Mouse (Mus musculus): ENCODE measurements around the gene Smarce1.
"Not testable (repeated sequence)": the region's sequence is repeated elsewhere in the genome, so short reads cannot be mapped to it uniquely, and the experiment has no call there.

Smarce1 gene

DNA sequence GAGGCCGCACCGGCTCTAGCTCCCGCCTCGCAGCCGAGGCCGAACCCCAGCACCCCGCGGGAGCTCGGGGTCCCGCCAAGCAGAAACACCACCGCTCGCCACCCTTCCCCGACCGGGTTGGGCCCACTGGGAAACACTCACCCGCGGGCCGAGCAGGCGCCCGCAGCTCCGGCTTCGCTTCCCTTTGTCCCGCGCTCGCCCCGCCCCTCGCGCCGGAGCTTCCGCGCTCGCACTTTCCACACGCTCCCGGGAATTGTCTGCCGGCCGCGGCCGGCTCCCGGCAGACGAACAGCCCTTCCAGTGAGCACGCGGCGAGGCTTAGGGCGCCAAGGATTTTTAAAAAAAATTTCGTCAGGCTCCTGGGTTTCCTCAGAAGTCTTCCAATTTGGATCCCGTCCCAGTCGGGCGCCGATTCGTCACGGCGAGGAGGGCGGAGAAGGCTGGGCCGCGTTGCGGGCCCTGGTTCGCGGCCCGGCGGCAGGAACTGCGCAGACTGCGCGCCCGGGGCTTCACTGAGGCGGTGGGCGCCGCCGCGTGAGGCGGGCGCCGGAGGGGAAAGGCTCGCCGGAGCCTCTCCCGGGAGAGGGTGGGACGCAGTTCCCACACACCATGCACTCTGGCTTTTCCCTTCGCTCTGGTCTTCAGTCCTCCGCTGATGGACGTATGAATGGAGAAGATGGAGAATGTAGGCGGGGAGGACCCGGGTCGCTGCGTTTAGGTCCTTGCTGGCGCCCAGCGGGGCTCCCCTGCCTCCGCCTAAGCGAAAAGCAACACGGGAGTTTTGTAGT lies at the start of gene Smarce1:
TSS of gene Smarce1 (minus strand) at position 757 of the 788 bp plus-strand sequence.
- DNase-seq (ENCODE audit: extremely low spot score, low read depth, low spot score): no peak

DNA sequence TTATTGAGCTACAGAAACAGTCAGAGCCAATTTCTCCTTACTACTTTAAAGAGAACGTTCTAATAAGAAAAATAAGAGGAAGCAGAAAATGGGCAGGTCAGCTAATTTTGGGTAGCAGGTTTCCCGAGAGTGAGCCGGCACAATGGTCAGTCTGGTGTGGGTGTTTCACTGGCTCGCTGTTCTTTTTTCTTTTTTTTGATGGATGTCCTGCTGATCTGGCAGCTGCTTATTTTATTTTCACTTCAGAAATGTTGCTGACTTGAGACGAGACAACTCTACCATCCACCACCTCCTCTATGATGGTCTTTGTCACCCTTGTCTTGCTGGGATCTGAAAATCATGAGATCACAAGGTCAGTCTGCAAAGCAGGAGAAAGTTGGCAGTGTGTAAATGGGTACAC lies 49.2 kb upstream of the Smarce1 start:
- DNase-seq (ENCODE audit: extremely low spot score, low read depth, low spot score): no peak

DNA sequence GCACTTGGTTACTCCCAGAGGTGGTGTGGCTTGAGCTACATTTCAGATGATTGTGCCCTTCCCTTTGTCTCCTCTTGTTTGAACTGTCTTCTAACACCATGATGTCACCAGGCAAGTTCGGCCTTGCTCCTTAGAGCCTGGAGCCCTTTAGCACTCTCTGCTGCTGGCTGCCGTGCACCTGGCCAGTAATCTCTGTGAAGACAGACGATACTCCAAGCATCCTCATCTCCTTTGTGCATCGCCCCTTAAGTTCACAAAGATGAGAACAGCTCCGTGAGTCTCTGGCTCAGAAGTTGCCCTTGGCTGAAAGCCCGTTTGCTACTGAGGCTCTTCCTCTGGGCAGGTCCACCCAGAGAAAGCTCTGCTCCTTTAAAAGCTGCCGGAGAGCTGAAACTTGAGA lies 46.0 kb upstream of the Smarce1 start:
- DNase-seq (ENCODE audit: extremely low spot score, low read depth, low spot score): no peak

DNA sequence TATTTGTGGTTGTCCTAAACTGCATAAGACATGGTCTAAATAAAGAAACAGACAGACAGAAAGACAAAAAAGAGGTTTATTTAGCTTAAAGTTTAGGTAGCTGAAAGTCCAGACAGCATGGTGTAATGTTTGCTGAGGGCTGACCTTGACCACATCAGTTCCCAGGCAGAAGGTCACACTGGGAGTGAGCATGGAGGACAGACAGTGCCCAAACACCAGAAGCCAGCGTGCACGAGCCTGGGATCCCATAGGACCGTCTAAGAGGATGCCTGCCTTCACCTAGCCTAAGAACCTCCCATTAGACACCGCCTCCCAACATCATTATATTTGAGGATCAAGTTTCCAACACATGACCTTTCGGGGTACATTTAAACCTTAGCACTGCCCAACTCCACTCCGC lies 44.8 kb upstream of the Smarce1 start:
- no peak for DNase-seq (ENCODE audit: extremely low spot score, low read depth, low spot score)

DNA sequence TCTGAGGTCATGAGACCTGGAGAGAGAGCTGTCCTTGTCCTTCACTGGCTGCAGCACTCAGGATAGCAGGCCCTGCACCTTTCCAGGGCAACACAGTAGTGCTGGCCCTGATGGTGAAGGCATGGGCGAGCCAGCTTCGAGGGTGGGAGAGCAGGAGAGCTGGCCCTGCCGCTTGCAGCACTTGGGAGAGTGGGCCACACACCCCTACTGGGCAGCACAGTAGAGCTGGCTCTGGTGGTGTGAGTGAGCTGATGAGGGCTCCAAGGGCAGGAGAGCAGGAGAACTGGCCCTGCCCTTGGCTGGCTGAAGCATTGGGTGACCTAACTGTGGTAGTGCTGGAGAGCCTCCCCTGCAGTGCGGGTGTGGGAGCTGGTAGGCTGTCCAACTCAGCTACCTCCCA lies 41.9 kb upstream of the Smarce1 start:
- DNase-seq (ENCODE audit: extremely low spot score, low read depth, low spot score): no peak

DNA sequence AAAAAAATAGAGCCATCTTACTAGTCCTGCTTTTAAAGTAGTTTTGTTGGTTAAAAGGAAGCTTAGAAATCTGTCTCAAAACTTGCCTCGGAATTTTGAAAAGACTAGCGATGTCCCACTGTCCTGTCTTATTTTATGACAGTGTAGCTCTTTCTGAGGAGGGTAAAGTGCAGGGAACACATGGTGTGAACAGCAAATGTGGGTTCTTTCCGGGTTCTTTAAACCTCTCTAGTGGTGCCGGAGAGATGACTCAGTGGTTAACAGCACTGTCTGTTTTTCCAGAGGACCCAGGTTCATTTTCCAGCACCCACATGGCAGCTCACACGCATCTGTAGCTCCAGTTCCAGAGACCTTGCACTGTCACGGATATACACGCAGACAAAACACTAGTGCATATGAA lies 38.4 kb upstream of the Smarce1 start:
- DNase-seq (ENCODE audit: extremely low spot score, low read depth, low spot score): no peak

DNA sequence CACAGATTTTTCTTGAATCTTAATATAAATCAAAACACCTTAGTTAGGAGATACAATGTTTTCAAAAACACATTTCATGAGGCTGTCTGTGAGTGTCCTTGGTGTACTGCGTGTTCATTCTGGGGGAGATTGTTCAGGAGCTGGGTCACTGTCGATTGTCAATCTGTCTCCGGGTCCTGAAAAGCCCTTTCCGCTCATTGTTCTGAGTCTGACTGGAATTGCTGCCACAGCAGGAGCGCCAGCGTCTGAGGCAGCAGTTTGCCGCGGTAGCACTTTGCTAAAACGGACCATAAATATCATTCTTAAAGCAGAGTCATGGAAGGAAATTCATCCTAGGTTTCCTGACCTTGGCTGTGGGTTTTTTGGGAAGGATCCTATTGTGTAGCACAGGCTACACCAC lies 35.0 kb upstream of the Smarce1 start:
- no peak for DNase-seq (ENCODE audit: extremely low spot score, low read depth, low spot score)

DNA sequence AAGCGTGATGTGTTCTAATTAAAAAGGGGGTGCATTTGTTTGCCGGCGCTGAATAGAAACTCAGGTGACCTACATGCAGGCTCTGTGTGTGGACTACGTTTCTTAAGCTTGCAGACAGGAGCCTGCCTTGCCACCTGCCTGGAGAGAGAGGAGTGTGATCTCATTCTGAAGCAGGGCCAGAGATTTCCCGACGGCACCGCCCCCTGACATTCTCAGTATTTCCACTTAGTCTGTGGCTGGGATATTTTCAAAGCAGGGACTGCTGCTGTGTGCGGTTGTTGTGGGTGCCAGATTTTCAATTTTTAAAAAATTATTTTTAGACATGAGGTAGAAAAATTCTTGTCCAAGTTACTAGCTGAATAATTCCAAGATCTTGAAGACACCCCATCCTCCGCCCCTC lies 34.4 kb upstream of the Smarce1 start:
- no peak for DNase-seq (ENCODE audit: extremely low spot score, low read depth, low spot score)

DNA sequence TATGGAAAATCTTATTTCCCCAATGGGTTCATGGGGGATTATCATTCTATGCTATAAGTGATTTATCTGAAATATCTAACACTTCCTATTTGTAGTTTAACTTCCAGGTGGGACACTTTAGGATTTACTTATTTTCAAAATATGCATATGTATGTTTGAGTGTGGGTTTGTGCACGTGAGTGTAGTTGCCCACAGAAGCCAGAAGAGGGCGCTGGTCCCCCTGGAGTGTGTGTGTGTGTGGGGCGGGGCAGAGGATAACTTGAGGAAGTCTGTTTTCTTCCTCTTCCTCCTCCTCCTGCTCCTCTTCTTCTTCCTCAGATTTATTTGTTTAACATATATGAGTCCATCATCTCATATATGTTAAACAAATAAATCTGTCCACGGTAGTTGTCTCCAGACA lies 25.4 kb upstream of the Smarce1 start:
- no peak for DNase-seq (ENCODE audit: extremely low spot score, low read depth, low spot score)

DNA sequence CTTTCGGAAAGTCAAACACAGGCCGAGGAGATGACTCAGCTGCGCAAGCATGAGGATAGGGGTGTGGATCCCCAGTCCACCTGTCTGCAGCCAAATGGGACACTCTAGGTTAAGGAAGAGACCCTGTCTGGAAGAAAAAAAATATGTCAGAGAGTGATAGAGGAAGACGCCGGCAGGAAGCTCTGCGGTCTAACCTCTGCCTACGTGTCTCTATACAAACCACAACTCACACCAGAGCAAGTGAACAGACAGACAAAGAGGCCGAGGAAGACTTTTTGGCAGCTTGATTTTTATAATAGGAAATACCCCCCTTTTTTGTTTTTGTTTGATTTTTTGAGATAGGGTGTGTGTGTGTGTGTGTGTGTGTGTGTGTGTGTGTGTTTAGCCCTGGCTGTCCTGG lies 24.5 kb upstream of the Smarce1 start:
- DNase-seq (ENCODE audit: extremely low spot score, low read depth, low spot score): no peak

DNA sequence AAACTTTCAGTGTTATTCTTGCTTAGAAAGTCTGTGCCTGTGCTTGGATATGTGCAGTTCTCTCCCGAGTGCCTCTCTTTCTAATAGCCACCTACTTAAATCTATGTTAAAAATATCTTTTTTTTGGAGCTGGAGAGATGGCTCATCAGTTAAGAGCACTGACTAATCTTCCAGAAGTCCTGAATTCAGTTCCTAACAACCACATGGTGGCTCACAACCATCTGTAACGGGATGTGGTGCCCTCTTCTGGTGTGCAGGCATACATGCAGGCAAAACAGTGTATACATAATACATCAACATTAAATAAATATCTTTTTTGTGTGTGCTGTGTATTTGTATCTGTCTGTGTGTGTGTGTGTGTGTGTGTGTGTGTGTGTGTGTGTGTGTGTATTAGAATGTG lies 23.1 kb upstream of the Smarce1 start:
- no peak for DNase-seq (ENCODE audit: extremely low spot score, low read depth, low spot score)

DNA sequence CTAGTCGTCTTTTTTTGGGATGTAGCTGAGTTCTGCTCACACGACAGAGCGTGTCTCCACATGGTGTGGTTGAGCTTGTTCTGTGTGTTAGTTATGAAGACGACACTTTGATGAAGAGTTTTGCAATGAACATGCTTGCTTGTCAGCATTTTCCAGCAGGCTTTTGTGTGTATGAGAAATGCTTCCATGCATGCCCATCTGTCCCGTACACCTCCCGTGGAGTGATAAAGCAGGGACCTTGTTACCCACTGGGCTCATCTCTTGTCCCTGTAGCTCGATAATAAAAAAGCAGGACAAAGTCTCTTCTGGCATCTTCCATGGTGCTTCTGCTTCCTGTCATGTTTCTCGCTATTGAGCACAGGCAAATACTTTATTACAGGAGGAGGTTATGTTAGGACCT lies 21.9 kb upstream of the Smarce1 start:
- DNase-seq (ENCODE audit: extremely low spot score, low read depth, low spot score): no peak

DNA sequence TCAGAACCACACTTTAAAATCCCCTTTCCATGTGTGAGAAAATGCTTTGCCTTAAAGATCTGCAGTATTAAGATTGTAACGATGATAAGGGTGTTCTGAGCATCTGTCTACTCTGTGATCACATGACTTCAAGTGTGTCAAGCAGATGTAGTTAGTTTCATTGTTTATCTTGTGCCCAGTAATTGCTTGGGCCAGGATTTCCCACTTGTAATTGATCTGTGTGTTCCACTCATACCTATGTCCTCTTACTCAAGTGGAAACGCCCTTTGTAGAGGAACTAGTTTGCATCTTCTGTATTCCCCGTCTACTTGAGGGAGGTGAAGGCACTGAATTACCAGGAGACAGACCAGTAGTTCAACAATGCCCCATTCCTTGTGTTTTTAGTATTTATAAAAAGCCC lies 19.8 kb upstream of the Smarce1 start:
- DNase-seq (ENCODE audit: extremely low spot score, low read depth, low spot score): no peak

DNA sequence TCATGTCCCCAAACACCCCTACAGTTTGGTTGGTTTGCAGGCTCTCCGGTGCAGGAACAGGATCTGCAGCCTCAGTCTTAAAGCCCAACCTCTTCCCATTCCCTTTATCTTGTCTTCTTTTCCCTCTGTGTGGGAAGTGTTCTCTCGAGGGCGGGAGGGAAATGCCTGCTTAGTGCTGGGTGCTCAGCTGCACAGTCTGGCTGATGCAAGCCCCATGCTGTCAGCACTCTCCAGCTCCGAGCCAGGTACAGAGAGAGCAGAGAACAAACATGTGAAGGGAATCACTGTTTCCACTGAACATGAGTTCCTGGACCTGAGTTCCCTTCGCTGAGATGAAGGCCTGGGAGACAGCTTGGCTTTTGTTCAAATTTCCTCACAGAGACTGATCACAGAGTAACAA lies 19.4 kb upstream of the Smarce1 start:
- no peak for DNase-seq (ENCODE audit: extremely low spot score, low read depth, low spot score)

DNA sequence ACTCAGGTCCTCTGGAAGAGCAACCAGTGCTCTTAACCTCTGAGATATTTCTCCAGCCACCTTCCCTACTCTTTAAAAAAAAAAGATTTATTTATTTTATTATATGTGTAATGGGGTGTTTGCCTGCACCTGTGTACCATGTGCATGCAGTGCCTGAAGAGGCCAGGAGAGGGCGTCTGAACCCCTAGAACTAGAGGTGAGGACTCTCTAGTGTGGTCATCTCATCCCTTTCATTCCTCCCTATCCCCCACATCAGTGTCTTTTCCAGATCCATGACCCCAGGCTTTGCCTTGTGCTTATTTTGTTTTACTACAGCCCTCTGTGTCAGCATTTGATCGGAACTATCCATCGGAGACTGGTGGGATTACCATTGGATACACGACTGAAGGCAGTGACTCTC lies 18.3 kb upstream of the Smarce1 start:
- no peak for DNase-seq (ENCODE audit: extremely low spot score, low read depth, low spot score)

DNA sequence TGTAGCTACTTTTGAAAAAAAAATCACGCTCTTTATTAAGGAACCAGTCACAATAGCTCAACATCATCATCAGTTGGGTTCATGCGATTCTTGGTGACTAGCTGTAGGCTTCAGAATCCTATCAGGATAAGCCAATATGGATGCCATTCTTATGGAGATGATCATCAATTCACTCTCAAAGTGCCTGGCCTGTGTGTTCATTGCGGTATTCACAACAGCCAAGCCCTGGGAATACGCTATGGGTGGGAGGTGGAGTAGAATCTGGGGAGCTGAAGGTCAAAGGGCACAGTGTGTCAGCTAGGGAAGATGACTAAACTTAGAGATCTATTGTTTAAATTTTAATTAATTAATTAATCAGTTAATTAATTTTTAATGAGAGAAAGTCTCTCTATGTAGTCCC lies 17.1 kb upstream of the Smarce1 start:
- DNase-seq (ENCODE audit: extremely low spot score, low read depth, low spot score): no peak

DNA sequence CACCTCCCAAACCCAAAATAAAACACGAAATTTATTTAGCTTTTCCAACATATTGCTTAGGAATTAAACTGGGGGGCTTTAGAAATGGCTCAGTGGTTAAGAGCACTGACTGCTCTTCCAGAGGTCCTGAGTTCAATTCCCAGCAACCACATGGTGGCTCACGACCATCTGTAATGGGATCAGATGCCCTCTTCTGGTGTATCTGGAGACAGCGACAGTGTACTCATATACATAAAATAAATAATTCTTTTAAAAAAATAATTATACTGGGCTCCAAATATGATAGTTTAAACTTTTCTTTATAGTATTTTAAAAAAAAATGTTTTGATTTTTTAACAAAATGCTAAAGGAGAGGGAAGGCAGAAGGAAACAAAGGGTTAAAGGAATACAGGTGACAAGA lies 13.7 kb upstream of the Smarce1 start:
- DNase-seq (ENCODE audit: extremely low spot score, low read depth, low spot score): not testable (repeated sequence)

DNA sequence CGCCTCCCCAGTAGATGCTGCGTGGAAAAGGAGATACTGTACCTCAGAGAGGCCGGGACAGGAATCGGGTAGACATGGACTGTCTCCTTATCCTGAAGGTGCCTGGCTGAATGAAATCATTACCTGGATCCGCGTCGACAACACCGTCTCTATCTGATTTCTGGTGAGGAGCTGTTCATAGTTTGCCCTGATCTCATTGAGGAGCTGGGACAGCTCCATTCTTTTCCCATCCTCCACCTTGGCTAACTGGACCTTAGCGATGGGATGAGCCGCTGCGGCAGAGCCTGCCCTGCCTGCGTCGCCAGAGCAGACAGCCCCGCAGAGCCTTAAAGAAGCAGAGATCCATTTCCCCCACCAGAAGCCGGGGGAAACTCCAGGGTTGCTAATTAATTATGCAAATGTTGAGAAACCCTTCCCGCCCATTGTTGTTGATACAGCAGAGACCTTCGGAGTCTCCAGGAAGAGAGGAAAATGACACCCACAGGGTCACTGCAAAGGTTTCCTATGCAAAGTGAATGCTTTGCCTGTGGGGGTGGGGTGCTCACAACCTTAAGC lies 13.1 kb upstream of the Smarce1 start, which contains the start of gene Krt222:
TSS of gene Krt222 (minus strand) at position 266 of the 555 bp plus-strand sequence.
- DNase-seq (ENCODE audit: extremely low spot score, low read depth, low spot score): no peak

DNA sequence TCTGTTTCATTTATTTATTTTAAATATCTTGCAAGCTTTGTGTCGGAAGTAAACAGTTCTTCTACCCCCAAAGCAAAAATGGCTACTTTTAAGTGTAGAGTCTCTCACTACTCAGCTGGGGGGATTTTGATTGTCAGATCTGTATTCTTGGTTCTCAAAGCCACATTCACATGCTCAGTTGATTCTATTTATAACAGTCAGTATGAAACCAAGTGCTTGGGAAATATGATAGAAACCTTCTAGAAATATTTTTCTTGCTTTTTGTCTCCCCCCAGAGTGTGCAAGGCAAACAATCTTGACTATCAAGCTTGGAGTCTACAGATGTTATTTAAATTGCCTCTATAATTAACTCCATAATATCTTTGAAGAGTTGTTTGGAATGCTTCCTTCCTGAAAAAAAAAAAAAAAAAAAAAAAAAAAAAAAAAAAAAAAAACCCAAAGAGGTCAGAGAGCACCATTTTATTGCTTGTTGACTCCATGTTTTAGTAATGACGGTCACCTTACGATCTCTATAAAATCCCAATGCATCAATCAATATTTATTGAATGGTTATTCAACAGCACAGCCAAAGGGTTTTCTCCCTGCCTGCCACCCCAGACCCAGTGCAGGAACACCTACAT lies 12.5 kb upstream of the Smarce1 start:
- no peak for DNase-seq (ENCODE audit: extremely low spot score, low read depth, low spot score)

DNA sequence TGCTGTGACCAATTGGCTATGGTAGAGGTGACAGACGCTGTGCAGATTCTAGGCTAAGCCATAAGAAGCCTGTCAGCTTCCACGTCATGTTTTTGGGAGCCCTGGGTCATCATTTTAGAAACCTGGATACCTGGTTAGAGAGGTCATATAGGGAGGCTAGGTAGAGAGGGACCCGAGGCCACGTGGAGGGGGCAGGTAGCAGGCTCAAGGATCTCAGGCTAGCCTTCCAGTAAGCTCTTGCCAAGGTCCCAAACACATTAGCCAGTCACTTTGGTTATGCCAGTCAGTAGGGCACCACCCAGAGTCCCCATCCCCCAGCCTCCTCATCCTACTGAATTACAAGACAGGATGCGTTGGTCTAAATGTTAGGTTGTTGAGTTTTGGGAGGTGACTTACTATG lies 11.2 kb upstream of the Smarce1 start:
- no peak for DNase-seq (ENCODE audit: extremely low spot score, low read depth, low spot score)

DNA sequence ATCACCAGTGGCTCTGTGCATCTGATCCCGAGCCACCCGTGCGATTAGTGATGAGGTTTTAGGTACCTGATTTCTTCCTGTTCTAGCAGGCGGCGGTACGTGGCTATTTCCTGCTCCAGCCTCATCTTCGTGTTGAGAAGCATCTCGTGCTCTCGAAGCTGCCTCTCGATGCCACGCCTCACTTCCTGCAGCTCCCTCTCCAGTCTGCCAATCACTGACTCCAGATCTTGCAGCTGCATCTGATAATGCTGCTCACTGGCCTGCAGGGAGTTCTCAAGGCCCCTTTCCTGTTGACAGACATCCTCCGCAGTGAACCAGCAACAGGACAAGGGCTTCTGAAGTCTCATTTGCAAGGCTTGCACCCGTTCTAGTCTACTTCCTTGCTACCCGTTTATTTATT lies 7.7 kb upstream of the Smarce1 start:
- no peak for DNase-seq (ENCODE audit: extremely low spot score, low read depth, low spot score)

DNA sequence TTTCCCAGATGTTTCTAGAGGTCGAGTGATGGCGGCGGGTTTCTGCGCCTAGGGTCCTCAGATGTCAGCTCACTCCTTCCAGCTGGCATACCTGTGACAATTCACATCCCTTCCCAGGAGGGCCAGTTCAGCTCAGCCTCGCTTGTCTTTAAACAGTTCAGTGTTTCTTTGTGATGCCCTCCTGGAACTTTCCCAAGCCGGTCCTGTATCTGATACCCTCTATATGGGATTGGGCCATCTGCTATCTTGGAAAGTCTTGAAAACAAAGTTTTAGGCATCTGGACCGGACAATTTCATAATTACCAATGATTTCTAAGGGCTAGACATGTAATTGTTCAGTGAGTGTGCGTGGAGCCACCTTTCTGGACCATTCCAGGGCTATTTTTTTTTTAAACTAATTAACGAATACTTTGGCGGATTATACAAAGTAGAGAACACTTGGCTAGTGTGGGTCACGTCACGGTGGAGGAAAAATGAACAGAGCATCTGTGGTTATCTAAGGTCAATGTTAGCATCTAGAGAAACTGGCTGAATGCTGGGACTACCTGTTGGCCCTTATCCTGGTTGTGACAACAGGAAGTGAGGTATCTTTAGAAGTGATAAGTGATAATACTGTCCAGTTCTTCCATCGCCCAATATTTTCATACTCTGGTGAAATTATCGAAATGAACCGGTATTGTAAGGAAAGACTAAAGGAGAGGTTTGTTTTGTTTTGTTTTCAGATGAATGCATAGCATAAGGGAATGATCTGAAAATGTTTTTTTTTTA lies 416 bp upstream of the Smarce1 start:
- DNase-seq (ENCODE audit: extremely low spot score, low read depth, low spot score): no peak
